Mouse (Mus musculus) midbrain, embryonic 16.5 days (tissue): ENCODE results near the gene Zbtb21. TPM values are rescaled to one million over a fixed set of nuclear protein-coding genes. Genes with fewer than 3 reads are reported as not detected.

ENCODE experiments used
- ATAC-seq: fragments of 200-750 bp; cut with Nextera tagmentation; 2 replicates; pipeline ENCODE4 v1.8.0; 2017; ENCODE audit warnings: moderate TSS enrichment
- H3K27ac ChIP-seq: fragments of 300-500 bp; sonication (generic); 2 replicates; pipeline ENCODE4 v1.5.1; 2014; ENCODE audit warnings: mild to moderate bottlenecking, low read length, mixed read lengths
- H3K27me3 ChIP-seq: fragments of 300-500 bp; sonication (generic); 2 replicates; pipeline ENCODE4 v1.6.1; 2014; ENCODE audit warnings: low read depth, low read length, mixed read lengths; ENCODE audit not compliant: control insufficient read depth, insufficient read depth
- H3K36me3 ChIP-seq: fragments of 300-500 bp; sonication (generic); 2 replicates; pipeline ENCODE4 v1.6.1; 2014; ENCODE audit warnings: mild to moderate bottlenecking, low read length, moderate library complexity, mixed read lengths; ENCODE audit not compliant: control insufficient read depth, insufficient read depth
- H3K4me1 ChIP-seq: fragments of 300-500 bp; sonication (generic); 2 replicates; pipeline ENCODE4 v1.6.1; 2014; ENCODE audit warnings: mild to moderate bottlenecking, low read length, mixed read lengths; ENCODE audit not compliant: control insufficient read depth, insufficient read depth
- H3K4me2 ChIP-seq: fragments of 300-500 bp; sonication (generic); 2 replicates; pipeline ENCODE4 v1.6.1; 2014; ENCODE audit warnings: mild to moderate bottlenecking, low read length, mixed read lengths
- H3K4me3 ChIP-seq: fragments of 300-500 bp; sonication (generic); 2 replicates; pipeline ENCODE4 v1.5.1; 2014; ENCODE audit warnings: low read depth, mild to moderate bottlenecking, low read length, moderate library complexity, mixed read lengths
- H3K9ac ChIP-seq: fragments of 300-500 bp; sonication (generic); 2 replicates; pipeline ENCODE4 v1.6.1; 2014; ENCODE audit warnings: low read depth, low read length, mixed read lengths
- H3K9me3 ChIP-seq: fragments of 300-500 bp; sonication (generic); replicated peaks from 2 replicates; pipeline ENCODE4 v1.6.1; 2014; ENCODE audit warnings: mild to moderate bottlenecking, low read length, mixed read lengths; ENCODE audit not compliant: control insufficient read depth, poor library complexity, severe bottlenecking
- WGBS: fragments of 180-500 bp; shearing (Covaris S2); extraction: QIAGEN DNeasy Blood & Tissue Kit; methylation state at CpG from one replicate; pipeline ENCODE4 v1.1.7; 2014; 5-methylcytosine and 5-hydroxymethylcytosine counted together
- polyA plus RNA-seq: library from polyadenylated mRNA; unstranded; fragments of >200 nt; fragmentation: Nextera tagmentation; extraction: Ambion mirVana; gene quantifications from 2 replicates; pipeline ENCODE4 v1.2.1, GENCODE M21; 2015

The Zbtb21 gene
- polyA plus RNA-seq, 1 experiment from 2014 or later = 11.9 TPM

DNA sequence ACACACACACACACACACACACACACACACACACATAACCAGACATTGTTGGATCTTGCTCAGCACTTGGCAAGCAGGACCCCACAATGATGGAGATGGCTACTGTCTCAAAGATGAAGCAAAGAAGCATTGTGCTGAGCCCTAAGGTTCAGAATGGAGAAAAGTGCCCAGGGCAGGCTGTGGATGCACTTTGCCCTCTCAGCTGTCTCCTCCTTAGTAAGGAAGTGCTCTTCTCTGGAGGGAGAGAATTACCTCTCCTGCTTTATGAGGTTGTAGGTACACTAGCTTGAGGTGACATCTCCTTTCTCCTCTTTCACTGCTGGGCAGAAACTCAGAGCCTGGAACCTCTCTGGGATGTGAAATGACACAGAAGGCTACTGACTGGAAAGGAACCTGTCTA lies 49.5 kb downstream of the Zbtb21 start:
- Histone ChIP-seq H3K9ac (no peak overlapping the region), H3K27ac (no peak overlapping the region), H3K27me3 (no peaks in the 10 kb centered on the region), H3K4me1 (no peaks in the 10 kb centered on the region), H3K4me3 (no peak overlapping the region), H3K9me3 (no peaks in the 10 kb centered on the region), H3K4me2 (no peak overlapping the region), H3K36me3 (no peaks in the 10 kb centered on the region)
- ATAC-seq = no peak

- no peaks in the 10 kb centered on the region for H3K9me3 ChIP-seq
- H3K4me2 ChIP-seq = no peak overlapping the region
- no peak for ATAC-seq
- H3K9ac ChIP-seq = no peak overlapping the region
- no peak overlapping the region for H3K27ac ChIP-seq
- 0 out of 2 replicates have a peak, but pooled peaks cover 2% of the 10 kb centered on the region for H3K36me3 ChIP-seq
- WGBS = 94% methylated on average over 1 of the region's 1 CpGs
- H3K27me3 ChIP-seq = no peaks in the 10 kb centered on the region
- no peak overlapping the region for H3K4me3 ChIP-seq
- no peaks in the 10 kb centered on the region for H3K4me1 ChIP-seq
Measured at GRCm38 (mm10) chr16:97909356-97909755, 53.1 kb downstream of the Zbtb21 start.

GRCm38 (mm10) chr16:97907496-97907895 lies 54.9 kb downstream of the Zbtb21 start:
- 0 out of 2 replicates have a peak, but pooled peaks cover 2% of the 10 kb centered on the region for H3K36me3 ChIP-seq
- ATAC-seq = no peak
- H3K9me3 ChIP-seq = no peaks in the 10 kb centered on the region
- H3K27ac ChIP-seq = no peak overlapping the region
- 85% methylated on average over 6 of the region's 6 CpGs for WGBS
- no peak overlapping the region for H3K4me3 ChIP-seq
- no peak overlapping the region for H3K9ac ChIP-seq
- no peaks in the 10 kb centered on the region for H3K4me1 ChIP-seq
- no peaks in the 10 kb centered on the region for H3K27me3 ChIP-seq
- H3K4me2 ChIP-seq = no peak overlapping the region

- ATAC-seq = no peak
- no peak overlapping the region for H3K9ac ChIP-seq
- H3K27ac ChIP-seq = no peak overlapping the region
- no peaks in the 10 kb centered on the region for H3K27me3 ChIP-seq
- H3K4me3 ChIP-seq = no peak overlapping the region
- no peaks in the 10 kb centered on the region for H3K4me1 ChIP-seq
- H3K9me3 ChIP-seq = no peaks in the 10 kb centered on the region
- H3K36me3 ChIP-seq = 0 out of 2 replicates have a peak, but pooled peaks cover 2% of the 10 kb centered on the region
- H3K4me2 ChIP-seq = no peak overlapping the region
Measured at GRCm38 (mm10) chr16:97906337-97906736, 56.1 kb downstream of the Zbtb21 start.

DNA sequence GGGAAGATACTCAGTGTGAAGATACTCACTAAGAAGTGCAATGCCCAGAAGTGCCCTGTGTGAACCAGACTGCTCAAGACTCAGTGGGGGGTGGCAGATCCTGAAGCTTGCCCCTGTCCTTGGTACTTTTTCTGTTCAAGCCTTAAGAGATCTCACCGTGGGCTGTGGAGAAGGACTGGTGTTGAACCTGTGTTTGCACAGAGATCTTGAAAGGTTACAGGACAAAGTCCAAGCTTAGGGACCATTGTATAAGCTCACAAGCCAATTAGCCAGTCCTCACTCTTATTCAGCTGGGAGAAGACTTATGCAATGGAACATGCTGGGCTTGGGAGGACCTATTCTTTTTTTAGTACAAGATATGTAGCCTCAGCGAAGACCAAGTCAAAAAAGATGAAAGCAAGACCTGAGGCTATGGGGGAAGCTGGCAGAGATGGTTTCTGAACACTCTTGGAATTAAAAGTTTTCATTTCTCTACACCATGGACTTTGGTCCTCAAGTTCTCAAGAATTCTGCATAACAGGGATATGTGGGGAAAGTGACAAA lies 56.9 kb downstream of the Zbtb21 start:
- H3K36me3 ChIP-seq = 0 out of 2 replicates have a peak, but pooled peaks cover 2% of the 10 kb centered on the region
- no peaks in the 10 kb centered on the region for H3K9me3 ChIP-seq
- H3K27ac ChIP-seq = no peak overlapping the region
- no peaks in the 10 kb centered on the region for H3K4me1 ChIP-seq
- H3K4me2 ChIP-seq = no peak overlapping the region
- no peak overlapping the region for H3K9ac ChIP-seq
- no peak for ATAC-seq
- H3K4me3 ChIP-seq = no peak overlapping the region
- no peaks in the 10 kb centered on the region for H3K27me3 ChIP-seq
- WGBS = 73% methylated on average over 2 of the region's 2 CpGs

DNA sequence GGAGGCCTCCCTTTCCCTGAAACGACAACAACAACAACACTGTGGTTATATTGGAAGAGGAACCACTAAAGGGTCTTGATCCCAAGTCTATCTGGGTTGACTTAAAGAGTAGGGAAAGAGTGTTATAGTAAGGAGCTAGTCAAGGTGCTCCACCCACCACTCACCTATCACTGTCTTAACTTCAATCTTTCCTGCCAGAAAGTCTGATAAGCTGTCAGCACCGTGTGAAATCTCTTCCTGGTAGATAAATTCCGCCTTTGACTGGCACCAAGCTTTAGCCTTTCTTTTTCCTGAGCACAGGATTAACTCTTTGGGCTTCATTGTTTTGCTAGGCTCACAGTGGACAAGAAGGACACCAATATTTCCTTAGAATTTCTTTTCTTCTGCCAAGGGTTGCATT lies 58.4 kb downstream of the Zbtb21 start:
- WGBS = 79% methylated on average over 3 of the region's 3 CpGs
- no peak for ATAC-seq

GRCm38 (mm10) chr16:97897346-97898024 lies 64.9 kb downstream of the Zbtb21 start:
- Histone ChIP-seq H3K9me3 (no peaks in the 10 kb centered on the region), H3K36me3 (no peaks in the 10 kb centered on the region), H3K9ac (no peak overlapping the region), H3K4me3 (no peak overlapping the region), H3K4me2 (no peak overlapping the region), H3K27me3 (no peaks in the 10 kb centered on the region), H3K4me1 (no peaks in the 10 kb centered on the region), H3K27ac (no peak overlapping the region)
- no peak for ATAC-seq
- WGBS = 81% methylated on average over 5 of the region's 5 CpGs

More for the DNA sequence above, 58.4 kb downstream of the Zbtb21 start:
- Histone ChIP-seq H3K27me3 (no peaks in the 10 kb centered on the region), H3K9ac (no peak overlapping the region), H3K4me1 (no peaks in the 10 kb centered on the region), H3K36me3 (0 out of 2 replicates have a peak, but pooled peaks cover 2% of the 10 kb centered on the region), H3K4me3 (no peak overlapping the region), H3K9me3 (no peaks in the 10 kb centered on the region), H3K27ac (no peak overlapping the region), H3K4me2 (no peak overlapping the region)

Other genes starting within 250 kb of the Zbtb21 start
- gene Ripk4, start 198.8 kb downstream of the Zbtb21 start, polyA plus RNA-seq = 0.67 and 0.79 TPM in 2 replicates
- 10.9 and 14.2 TPM in 2 replicates for gene Prdm15, start 110.8 kb downstream of the Zbtb21 start, polyA plus RNA-seq
- gene C2cd2, start within 50 bp of the Zbtb21 start, polyA plus RNA-seq = 11.7 and 13.4 TPM in 2 replicates
- 17.9 and 18.6 TPM in 2 replicates for gene B230307C23Rik, start 34.7 kb upstream of the Zbtb21 start, polyA plus RNA-seq
- 10.8 and 12.5 TPM in 2 replicates for gene A630089N07Rik, start 119.8 kb upstream of the Zbtb21 start, polyA plus RNA-seq